Mouse (Mus musculus) MEL (cell line): ENCODE measurements around the gene Eed. TPM values are rescaled to one million over a fixed set of nuclear protein-coding genes. Genes with fewer than 3 reads are reported as not detected.

ENCODE experiments used
- DNase-seq: peaks from one replicate; pipeline ENCODE4 v3.0.0; 2011; ENCODE audit warnings: low read depth, low spot score
- H3K27ac ChIP-seq: 2 replicates; pipeline ENCODE4 v1.5.1; 2012; ENCODE audit warnings: low read depth, mild to moderate bottlenecking, control low read depth, low read length, moderate library complexity; ENCODE audit not compliant: control insufficient read depth
- H3K27me3 ChIP-seq, 2 experiments: fragments of 150-350 bp in 1 of 2; sonication (generic) in 1 of 2; 2 replicates each; pipeline ENCODE4 v1.6.1; 2012; ENCODE audit warnings: low read length in 2 of 2, mild to moderate bottlenecking in 2 of 2, improper control_type of control experiment in 1 of 2, moderate library complexity in 1 of 2; ENCODE audit not compliant: insufficient read depth in 2 of 2, control insufficient read depth in 1 of 2
- H3K36me3 ChIP-seq, 2 experiments: 2 replicates each; pipeline ENCODE4 v1.6.1; 2012 to 2014; ENCODE audit warnings: low read length in 2 of 2, improper control_type of control experiment in 1 of 2, inconsistent platforms in 1 of 2, mild to moderate bottlenecking in 1 of 2; ENCODE audit not compliant: insufficient read depth in 2 of 2, control insufficient read depth in 1 of 2
- H3K4me1 ChIP-seq, 2 experiments: fragments of 150-350 bp in 1 of 2; sonication (generic) in 1 of 2; 2 replicates each; pipeline ENCODE4 v1.6.1; 2012; ENCODE audit warnings: low read length in 2 of 2, improper control_type of control experiment in 1 of 2, mild to moderate bottlenecking in 1 of 2; ENCODE audit not compliant: insufficient read depth in 2 of 2, control insufficient read depth in 1 of 2
- H3K4me3 ChIP-seq, 2 experiments: fragments of 150-350 bp in 1 of 2; sonication (generic) in 1 of 2; 2 replicates each; pipeline ENCODE4 v1.5.1; 2012; ENCODE audit warnings: low read depth in 2 of 2, low read length in 2 of 2, mild to moderate bottlenecking in 2 of 2, moderate library complexity in 2 of 2, control low read depth in 1 of 2, improper control_type of control experiment in 1 of 2; ENCODE audit not compliant: control insufficient read depth in 1 of 2, insufficient read depth in 1 of 2
- H3K79me2 ChIP-seq: 2 replicates; pipeline ENCODE4 v1.6.1; 2012; ENCODE audit warnings: mild to moderate bottlenecking, low read length, moderate library complexity; ENCODE audit not compliant: control insufficient read depth, poor library complexity, insufficient read depth
- H3K9ac ChIP-seq: 2 replicates; pipeline ENCODE4 v1.6.1; 2012; ENCODE audit warnings: low read depth, mild to moderate bottlenecking, control low read depth, low read length, moderate library complexity; ENCODE audit not compliant: control insufficient read depth, poor library complexity, severe bottlenecking
- H3K9me3 ChIP-seq: fragments of 150-350 bp; sonication (generic); replicated peaks from 2 replicates; pipeline ENCODE4 v1.6.1; 2012; ENCODE audit warnings: mild to moderate bottlenecking, low read length, improper control_type of control experiment, moderate library complexity; ENCODE audit not compliant: insufficient read depth
- BHLHE40 ChIP-seq: IDR thresholded peaks from 2 replicates; pipeline ENCODE4 v1.6.1; 2012; ENCODE audit warnings: low read depth, mild to moderate bottlenecking, inconsistent platforms, low read length, improper control_type of control experiment, borderline replicate concordance
- CHD1 ChIP-seq: IDR thresholded peaks from 2 replicates; pipeline ENCODE4 v1.6.1; 2012; ENCODE audit warnings: low read depth, mild to moderate bottlenecking, inconsistent platforms, low read length, improper control_type of control experiment
- CTCF ChIP-seq, 3 experiments: IDR thresholded peaks in 2 of 3; conservative IDR thresholded peaks in 1 of 3; 2 replicates each; pipeline ENCODE4 v1.5.1; 2011 to 2012; ENCODE audit warnings: low read length in 3 of 3, low read depth in 2 of 3, mild to moderate bottlenecking in 2 of 3, improper control_type of control experiment in 1 of 3, inconsistent platforms in 1 of 3, mixed read lengths in 1 of 3, moderate library complexity in 1 of 3; ENCODE audit not compliant: control insufficient read depth in 1 of 3, insufficient read depth in 1 of 3, poor library complexity in 1 of 3, severe bottlenecking in 1 of 3
- E2F4 ChIP-seq: IDR thresholded peaks from 2 replicates; pipeline ENCODE4 v1.6.1; 2011; ENCODE audit warnings: low read depth, low read length, improper control_type of control experiment, borderline replicate concordance
- ELF1 ChIP-seq: IDR thresholded peaks from 2 replicates; pipeline ENCODE4 v1.6.1; 2014; ENCODE audit warnings: low read depth, mild to moderate bottlenecking, inconsistent platforms, low read length, improper control_type of control experiment, moderate library complexity
- EP300 ChIP-seq, 2 experiments: IDR thresholded peaks; 2 replicates each; pipeline ENCODE4 v1.6.1; 2011; ENCODE audit warnings: improper control_type of control experiment in 2 of 2, low read length in 2 of 2, low read depth in 1 of 2, mild to moderate bottlenecking in 1 of 2
- GABPA ChIP-seq: IDR thresholded peaks from 2 replicates; pipeline ENCODE4 v1.6.1; 2012; ENCODE audit warnings: low read depth, mild to moderate bottlenecking, inconsistent platforms, low read length, improper control_type of control experiment, moderate library complexity
- GATA1 ChIP-seq: IDR thresholded peaks from 2 replicates; pipeline ENCODE4 v1.6.1; 2011; ENCODE audit warnings: low read depth, low read length, improper control_type of control experiment
- HCFC1 ChIP-seq: IDR thresholded peaks from 2 replicates; pipeline ENCODE4 v1.6.1; 2012; ENCODE audit warnings: low read depth, mild to moderate bottlenecking, inconsistent platforms, low read length, improper control_type of control experiment, moderate library complexity
- JUND ChIP-seq: IDR thresholded peaks from 2 replicates; pipeline ENCODE4 v1.6.1; 2011; ENCODE audit warnings: low read depth, mild to moderate bottlenecking, improper control_type of control experiment, low read length
- KAT2A ChIP-seq: conservative IDR thresholded peaks from 2 replicates; pipeline ENCODE4 v1.6.1; 2012; ENCODE audit warnings: low read depth, low read length, improper control_type of control experiment, inconsistent platforms
- MAFK ChIP-seq: IDR thresholded peaks from 2 replicates; pipeline ENCODE4 v1.6.1; 2011; ENCODE audit warnings: low read depth, mild to moderate bottlenecking, low read length, improper control_type of control experiment, borderline replicate concordance
- MAX ChIP-seq: IDR thresholded peaks from 2 replicates; pipeline ENCODE4 v1.6.1; 2011; ENCODE audit warnings: low read length, improper control_type of control experiment
- MAZ ChIP-seq: IDR thresholded peaks from 2 replicates; pipeline ENCODE4 v1.6.1; 2012; ENCODE audit warnings: low read depth, mild to moderate bottlenecking, inconsistent platforms, low read length, improper control_type of control experiment
- MEF2A ChIP-seq: IDR thresholded peaks from 2 replicates; pipeline ENCODE4 v1.6.1; 2014; ENCODE audit warnings: low read depth, mild to moderate bottlenecking, inconsistent platforms, low read length, improper control_type of control experiment; ENCODE audit not compliant: poor library complexity, insufficient replicate concordance, severe bottlenecking; ENCODE audit errors: extremely low read depth
- MYB ChIP-seq: IDR thresholded peaks from 2 replicates; pipeline ENCODE4 v1.6.1; 2011; ENCODE audit warnings: mild to moderate bottlenecking, low read depth, low read length, improper control_type of control experiment
- MYC ChIP-seq: IDR thresholded peaks from 2 replicates; pipeline ENCODE4 v1.6.1; 2011; ENCODE audit warnings: low read depth, mild to moderate bottlenecking, low read length, improper control_type of control experiment, moderate library complexity
- POLR2A ChIP-seq, 2 experiments: IDR thresholded peaks; 2 replicates each; pipeline ENCODE4 v1.6.1; 2011 to 2012; ENCODE audit warnings: low read length in 2 of 2, mild to moderate bottlenecking in 2 of 2, control low read depth in 1 of 2, improper control_type of control experiment in 1 of 2, low read depth in 1 of 2, moderate library complexity in 1 of 2; ENCODE audit not compliant: control insufficient read depth in 1 of 2, insufficient read depth in 1 of 2, poor library complexity in 1 of 2
- POLR2AphosphoS2 ChIP-seq: IDR thresholded peaks from 2 replicates; pipeline ENCODE4 v1.6.1; 2011; ENCODE audit warnings: low read length, improper control_type of control experiment
- POLR2AphosphoS5 ChIP-seq: IDR thresholded peaks from 2 replicates; pipeline ENCODE4 v1.6.1; 2012; ENCODE audit warnings: low read depth, borderline replicate concordance, mild to moderate bottlenecking, inconsistent platforms, low read length, moderate library complexity, mixed read lengths
- RAD21 ChIP-seq: IDR thresholded peaks from 2 replicates; pipeline ENCODE4 v1.6.1; 2011; ENCODE audit warnings: mild to moderate bottlenecking, low read depth, low read length, improper control_type of control experiment
- RCOR1 ChIP-seq: IDR thresholded peaks from 2 replicates; pipeline ENCODE4 v1.6.1; 2012; ENCODE audit warnings: low read depth, mild to moderate bottlenecking, inconsistent platforms, low read length, improper control_type of control experiment
- SMC3 ChIP-seq: IDR thresholded peaks from 2 replicates; pipeline ENCODE4 v1.6.1; 2011; ENCODE audit warnings: low read depth, low read length, improper control_type of control experiment
- TBP ChIP-seq: IDR thresholded peaks from 2 replicates; pipeline ENCODE4 v1.8.0; 2011; ENCODE audit warnings: low read depth, low read length, improper control_type of control experiment
- UBTF ChIP-seq: IDR thresholded peaks from 2 replicates; pipeline ENCODE4 v1.6.1; 2012; ENCODE audit warnings: low read depth, mild to moderate bottlenecking, inconsistent platforms, low read length, improper control_type of control experiment, moderate library complexity, borderline replicate concordance; ENCODE audit not compliant: insufficient read depth
- USF2 ChIP-seq, 2 experiments: IDR thresholded peaks; 2 replicates each; pipeline ENCODE4 v1.6.1; 2011 to 2012; ENCODE audit warnings: improper control_type of control experiment in 2 of 2, low read length in 2 of 2, borderline replicate concordance in 1 of 2, inconsistent platforms in 1 of 2, low read depth in 1 of 2, mild to moderate bottlenecking in 1 of 2; ENCODE audit not compliant: insufficient read depth in 1 of 2
- ZC3H11A ChIP-seq: IDR thresholded peaks from 2 replicates; pipeline ENCODE4 v1.6.1; 2012; ENCODE audit warnings: low read depth, mild to moderate bottlenecking, inconsistent platforms, low read length, improper control_type of control experiment
- polyA plus RNA-seq, 2 experiments: library from polyadenylated mRNA; stranded (reverse) in 1 of 2; unstranded in 1 of 2; fragments of >175 nt in 1 of 2; fragments of >200 nt in 1 of 2; gene quantifications; 2 replicates each; pipeline versions ENCODE4 v1.2.1 to v1.2.4; 2012; ENCODE audit warnings: low replicate concordance in 2 of 2, low read depth in 1 of 2; ENCODE audit not compliant: insufficient read length in 2 of 2, insufficient read depth in 1 of 2, missing spikeins in 1 of 2
- total RNA-seq: library from RNA; depleted of rRNA; stranded (reverse); fragments of 300-350 nt; gene quantifications from 2 replicates; pipeline ENCODE4 v1.2.3, GENCODE M21; 2012

Eed gene
- total and polyA plus RNA-seq, 3 experiments = 94.3 to 668 (median 166) TPM

- Histone ChIP-seq H3K36me3 (no peaks in the 10 kb centered on the region; a peak in 1 of 4 replicates), H3K9ac (no peak overlapping the region), H3K4me1 (peaks cover 0 to 3% of the 10 kb centered on the region in 2 experiments; a peak in 1 of 4 replicates), H3K79me2 (no peaks in the 10 kb centered on the region), H3K27ac (no peak overlapping the region), H3K4me3 (no peak overlapping the region)
- peak; percentile 22 for DNase-seq
- TF ChIP-seq CTCF (IDR thresholded peaks at IDR 0.05 in 2 of 3, conservative IDR thresholded peaks at IDR 0.05 in 1 of 3; ENCODE audit: control insufficient read depth in 1 of 3, insufficient read depth in 1 of 3, low read depth in 2 of 3, low read length in 3 of 3, poor library complexity in 1 of 3, severe bottlenecking in 1 of 3) (peak in 2 of 3 experiments; percentile 34 to 54; a peak in 4 of 6 replicates), POLR2A (IDR thresholded peaks at IDR 0.05; ENCODE audit: control insufficient read depth in 1 of 2, insufficient read depth in 1 of 2, low read depth in 1 of 2, low read length in 2 of 2, poor library complexity in 1 of 2) (no peak), RCOR1 (no peak), SMC3 (peak; percentile 42), MEF2A (no peak), ZC3H11A (0 out of 2 replicates have a peak, but pooled peaks have one; percentile 6), RAD21 (peak; percentile 30), GATA1 (0 out of 2 replicates have a peak, but pooled peaks have one; percentile 14), EP300 (IDR thresholded peaks at IDR 0.05; ENCODE audit: low read depth in 1 of 2, low read length in 2 of 2) (no peak), HCFC1 (no peak), POLR2AphosphoS5 (no peak), E2F4 (no peak)
- TF ChIP-seq, all 39 proteins: peak for 5
- Histone ChIP-seq H3K9me3 (no peaks in the 10 kb centered on the region), H3K27me3 (no peaks in the 10 kb centered on the region; a peak in 1 of 4 replicates)
Measured at GRCm38 (mm10) chr7:89998624-89999006, 17.8 kb upstream of the Eed start.

GRCm38 (mm10) chr7:89998006-89998623, 17.3 kb upstream of the Eed start:
- peak; percentile 88 for DNase-seq
- H3K36me3 ChIP-seq = no peaks in the 10 kb centered on the region; a peak in 1 of 4 replicates
- peaks cover 0 to 3% of the 10 kb centered on the region in 2 experiments; a peak in 1 of 4 replicates for H3K4me1 ChIP-seq
- H3K79me2 ChIP-seq = no peaks in the 10 kb centered on the region
- no peak overlapping the region for H3K4me3 ChIP-seq
- no peaks in the 10 kb centered on the region; a peak in 1 of 4 replicates for H3K27me3 ChIP-seq
- no peak for TF ChIP-seq POLR2A (IDR thresholded peaks at IDR 0.05; ENCODE audit: control insufficient read depth in 1 of 2, insufficient read depth in 1 of 2, low read depth in 1 of 2, low read length in 2 of 2, poor library complexity in 1 of 2)
- no peak for TF ChIP-seq KAT2A
- TF ChIP-seq CHD1 = no peak
- no peak for TF ChIP-seq RCOR1
- TF ChIP-seq MAZ = 0 out of 2 replicates have a peak, but pooled peaks have one; percentile 39
- TF ChIP-seq POLR2AphosphoS2 = no peak
- TF ChIP-seq MYB = no peak
- TF ChIP-seq JUND = no peak
- no peak for TF ChIP-seq MEF2A
- no peak for TF ChIP-seq ELF1
- TF ChIP-seq ZC3H11A = peak; percentile 99
- TF ChIP-seq MAX = no peak
- no peak for TF ChIP-seq USF2 (IDR thresholded peaks at IDR 0.05; ENCODE audit: borderline replicate concordance in 1 of 2, insufficient read depth in 1 of 2, low read depth in 1 of 2, low read length in 2 of 2)
- TF ChIP-seq CTCF (IDR thresholded peaks at IDR 0.05 in 2 of 3, conservative IDR thresholded peaks at IDR 0.05 in 1 of 3; ENCODE audit: control insufficient read depth in 1 of 3, insufficient read depth in 1 of 3, low read depth in 2 of 3, low read length in 3 of 3, poor library complexity in 1 of 3, severe bottlenecking in 1 of 3) = peak; percentile 59 to 97 (median 83)
- TF ChIP-seq MYC = no peak
- peak; percentile 98 for TF ChIP-seq RAD21
- no peak for TF ChIP-seq BHLHE40
- TF ChIP-seq POLR2AphosphoS5 = no peak
- no peak for TF ChIP-seq GABPA
- no peak for TF ChIP-seq TBP
- no peak for TF ChIP-seq MAFK
- no peak for TF ChIP-seq UBTF
- TF ChIP-seq SMC3 = peak; percentile 99
- no peak overlapping the region for H3K27ac ChIP-seq
- no peak overlapping the region for H3K9ac ChIP-seq
- no peaks in the 10 kb centered on the region for H3K9me3 ChIP-seq
